ENCODE assay signal across 8 mouse cellular contexts in the genomic region with DNA sequence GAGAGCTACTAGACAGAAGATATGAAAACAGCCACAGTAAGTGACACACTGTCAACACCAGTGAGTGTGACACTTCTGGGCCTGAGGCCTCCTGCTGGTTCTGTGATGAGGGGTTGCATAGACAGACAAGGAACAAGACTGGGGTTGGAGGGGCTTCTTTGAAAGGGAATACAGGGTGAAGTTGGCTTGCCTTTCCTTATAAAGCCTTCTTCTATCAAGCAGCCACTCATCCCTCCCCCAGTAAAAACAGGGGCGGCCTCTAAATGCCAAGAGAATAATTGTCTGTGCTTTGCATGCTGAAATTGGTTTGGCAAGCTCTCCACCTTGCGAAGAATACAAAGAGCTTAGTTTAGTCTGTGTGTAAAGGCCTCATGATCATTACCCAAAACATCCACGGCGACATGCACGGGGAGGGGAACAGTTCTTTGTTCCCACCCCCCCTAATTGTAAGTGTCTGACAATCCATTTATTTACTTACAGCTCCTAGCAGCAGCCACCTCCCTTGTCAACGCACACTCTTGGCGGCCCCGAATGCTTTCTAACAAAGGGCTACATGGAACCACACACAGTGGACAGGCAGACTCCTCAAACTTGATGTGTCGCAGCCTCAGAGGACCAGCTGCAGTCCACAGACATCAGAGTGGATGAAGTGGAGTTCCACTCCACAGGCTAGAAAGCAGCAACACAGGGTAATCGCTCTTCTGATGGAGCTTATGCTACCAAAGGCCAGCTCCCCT.
A peak's percentile ranks its signal among the peaks of the same experiment; 100 is the strongest.
DNase-seq lines count a peak whose midpoint lies in the region; ATAC-seq lines count a peak whose summit lies in the region.

No protein-coding gene starts in this region.

- H3K4me3 ChIP-seq in neural tube, embryonic 11.5 days (ENCODE audit: low read depth, low read length) = no peak overlapping the region
- no peak overlapping the region for H3K4me3 ChIP-seq in limb, embryonic 10.5 days
- no peak overlapping the region for H3K4me3 ChIP-seq in stomach, embryonic 16.5 days (replicated peaks; ENCODE audit: low read length)
- no peak overlapping the region for H3K4me3 ChIP-seq in liver, embryonic 12.5 days
- no peak overlapping the region for H3K4me3 ChIP-seq in kidney, embryonic 14.5 days (ENCODE audit: low read length)

- no peaks in the 10 kb centered on the region for H3K36me3 ChIP-seq in neural tube, embryonic 11.5 days (ENCODE audit: control insufficient read depth, insufficient read depth, low read length)
- no peaks in the 10 kb centered on the region for H3K36me3 ChIP-seq in limb, embryonic 10.5 days
- H3K36me3 ChIP-seq in stomach, embryonic 16.5 days (ENCODE audit: control insufficient read depth, insufficient read depth, low read length) = no peaks in the 10 kb centered on the region
- no peaks in the 10 kb centered on the region for H3K36me3 ChIP-seq in liver, embryonic 12.5 days
- no peaks in the 10 kb centered on the region for H3K36me3 ChIP-seq in kidney, embryonic 14.5 days (ENCODE audit: control insufficient read depth, insufficient read depth, low read length)

- DNase-seq in cerebellum, postnatal 10 days = peak; percentile 13 to 19
- no peak for DNase-seq in cerebellum, adult 18-20 months
- peak; percentile 18 for DNase-seq in neural tube, embryonic 11.5 days (ENCODE audit: low spot score)
- no peak for DNase-seq in neural tube, embryonic 10.5 days (ENCODE audit: extremely low spot score, low spot score)
- no peak for DNase-seq in limb, embryonic 10.5 days (ENCODE audit: low spot score)

- no peak overlapping the region for H3K27ac ChIP-seq in neural tube, embryonic 11.5 days (ENCODE audit: low read depth, low read length)
- 0 out of 2 replicates have a peak overlapping the region, but pooled peaks have one; percentile 28 for H3K27ac ChIP-seq in limb, embryonic 10.5 days
- peak overlapping the region; percentile 56; the same call in 1 of the 2 replicates for H3K27ac ChIP-seq in stomach, embryonic 16.5 days (ENCODE audit: low read length)
- no peak overlapping the region for H3K27ac ChIP-seq in liver, embryonic 12.5 days
- no peak overlapping the region for H3K27ac ChIP-seq in kidney, embryonic 14.5 days (ENCODE audit: low read depth, low read length)

- no peaks in the 10 kb centered on the region for H3K4me1 ChIP-seq in neural tube, embryonic 11.5 days (ENCODE audit: control insufficient read depth, insufficient read depth, low read length)
- H3K4me1 ChIP-seq in limb, embryonic 10.5 days = 0 out of 2 replicates have a peak, but pooled peaks cover 5% of the 10 kb centered on the region
- peaks cover 9% of the 10 kb centered on the region; the same call in 1 of the 2 replicates for H3K4me1 ChIP-seq in stomach, embryonic 16.5 days (ENCODE audit: control insufficient read depth, insufficient read depth, low read length)
- no peaks in the 10 kb centered on the region for H3K4me1 ChIP-seq in liver, embryonic 12.5 days
- no peaks in the 10 kb centered on the region for H3K4me1 ChIP-seq in kidney, embryonic 14.5 days (ENCODE audit: control insufficient read depth, insufficient read depth, low read length)

- ATAC-seq in neural tube, embryonic 11.5 days (ENCODE audit: insufficient read depth, low FRiP score, low TSS enrichment) = peak; percentile 45; the same call in 1 of the 2 replicates
- ATAC-seq in stomach, embryonic 16.5 days (ENCODE audit: insufficient read depth, low FRiP score) = no peak
- ATAC-seq in liver, embryonic 12.5 days = no peak
- no peak for ATAC-seq in kidney, embryonic 14.5 days (ENCODE audit: low FRiP score, low TSS enrichment)

- no peak overlapping the region for H3K4me2 ChIP-seq in neural tube, embryonic 11.5 days (ENCODE audit: low read depth)
- H3K4me2 ChIP-seq in stomach, embryonic 16.5 days (ENCODE audit: low read depth, low read length) = no peak overlapping the region
- no peak overlapping the region for H3K4me2 ChIP-seq in liver, embryonic 12.5 days
- H3K4me2 ChIP-seq in kidney, embryonic 14.5 days (replicated peaks; ENCODE audit: low read depth, low read length) = no peak overlapping the region

- H3K9ac ChIP-seq in neural tube, embryonic 11.5 days (ENCODE audit: low read length) = no peak overlapping the region
- no peak overlapping the region for H3K9ac ChIP-seq in stomach, embryonic 16.5 days (ENCODE audit: low read length)
- H3K9ac ChIP-seq in liver, embryonic 12.5 days = no peak overlapping the region
- no peak overlapping the region for H3K9ac ChIP-seq in kidney, embryonic 14.5 days (ENCODE audit: low read depth, low read length)

- H3K9me3 ChIP-seq in neural tube, embryonic 11.5 days (ENCODE audit: control insufficient read depth, low read length) = no peaks in the 10 kb centered on the region
- no peaks in the 10 kb centered on the region for H3K9me3 ChIP-seq in limb, embryonic 10.5 days (replicated peaks)
- no peaks in the 10 kb centered on the region for H3K9me3 ChIP-seq in stomach, embryonic 16.5 days (replicated peaks; ENCODE audit: control insufficient read depth, low read length)
- no peaks in the 10 kb centered on the region for H3K9me3 ChIP-seq in liver, embryonic 12.5 days (replicated peaks)
- no peaks in the 10 kb centered on the region for H3K9me3 ChIP-seq in kidney, embryonic 14.5 days (ENCODE audit: control insufficient read depth, low read length)

- H3K27me3 ChIP-seq in neural tube, embryonic 11.5 days (ENCODE audit: control insufficient read depth, insufficient read depth, low read length) = no peaks in the 10 kb centered on the region
- H3K27me3 ChIP-seq in limb, embryonic 10.5 days (ENCODE audit: low read depth, poor library complexity, severe bottlenecking) = no peaks in the 10 kb centered on the region
- no peaks in the 10 kb centered on the region for H3K27me3 ChIP-seq in stomach, embryonic 16.5 days (ENCODE audit: control insufficient read depth, insufficient read depth, low read length)
- no peaks in the 10 kb centered on the region for H3K27me3 ChIP-seq in liver, embryonic 12.5 days (replicated peaks)
- H3K27me3 ChIP-seq in kidney, embryonic 14.5 days (ENCODE audit: control insufficient read depth, insufficient read depth, low read length) = no peaks in the 10 kb centered on the region

- WGBS in neural tube, embryonic 11.5 days = 57% methylated on average over 10 of the region's 10 CpGs
- 79% methylated on average over 10 of the region's 10 CpGs for WGBS in limb, embryonic 10.5 days
- WGBS in stomach, embryonic 16.5 days = 66% methylated on average over 10 of the region's 10 CpGs
- WGBS in liver, embryonic 12.5 days (ENCODE audit: insufficient replicate concordance) = 80% methylated on average over 10 of the region's 10 CpGs
- WGBS in kidney, embryonic 14.5 days = 81% methylated on average over 10 of the region's 10 CpGs

Comparison
In these comparisons a context has a peak if more than half of its experiments do, and no peak if none do; other contexts are left out.
1. DNase-seq: peak in cerebellum, postnatal 10 days (2 of 2) and neural tube, embryonic 11.5 days (single experiment); none in cerebellum, adult 18-20 months (0 of 2), neural tube, embryonic 10.5 days (single experiment) and limb, embryonic 10.5 days (single experiment).
2. H3K27ac ChIP-seq: peak in limb, embryonic 10.5 days (single experiment) and stomach, embryonic 16.5 days (single experiment); none in neural tube, embryonic 11.5 days (single experiment), liver, embryonic 12.5 days (single experiment) and kidney, embryonic 14.5 days (single experiment).